Mouse (Mus musculus) hindbrain, embryonic 13.5 days (tissue): ENCODE measurements around the gene Hormad2. TPM values are rescaled to one million over a fixed set of nuclear protein-coding genes. Genes with fewer than 3 reads are reported as not detected.

Experiments used
- polyA plus RNA-seq: library from polyadenylated mRNA; unstranded; fragments of >200 nt; fragmentation: Nextera tagmentation; extraction: Ambion mirVana; gene quantifications from 2 replicates; pipeline ENCODE4 v1.2.1, GENCODE M21; 2015

The Hormad2 gene
- polyA plus RNA-seq, 1 experiment from 2014 or later = not detected

Other genes starting within 250 kb of the Hormad2 start
- gene Castor1, start 222.9 kb downstream of the Hormad2 start, polyA plus RNA-seq = 2.2 and 2.3 TPM in 2 replicates
- 0.14 TPM in 1 of 2 replicates, not detected in the other for gene Osm, start 204.7 kb downstream of the Hormad2 start, polyA plus RNA-seq
- gene Lif, start 183.5 kb downstream of the Hormad2 start, polyA plus RNA-seq = 0.08 TPM in 1 of 2 replicates, not detected in the other
- 35.9 and 36.7 TPM in 2 replicates for gene Mtmr3, start 153.8 kb upstream of the Hormad2 start, polyA plus RNA-seq
- gene Gm11032, start 179.0 kb upstream of the Hormad2 start, polyA plus RNA-seq = not detected in 2 replicates
- 20.8 and 21.5 TPM in 2 replicates for gene Ascc2, start 196.6 kb upstream of the Hormad2 start, polyA plus RNA-seq